Comparison of ENCODE assay signal across 9 mouse cellular contexts in genomic region chr7:4478021-4478795, GRCm38 (mm10). TPM values are rescaled to one million over a fixed set of nuclear protein-coding genes. Genes with fewer than 3 reads are reported as not detected.
DNase-seq lines count a peak whose midpoint lies in the region; ATAC-seq and TF ChIP-seq lines count a peak whose summit lies in the region.
"Had no signal": no experiment of that assay in that cellular context is flagged by ENCODE, and none has a peak within 500 bp of the region (broad histone marks: within the 10 kb centered on the region; RNA-seq: fewer than 3 reads in every experiment).

No protein-coding gene starts in this region.

- peaks cover 65% of the 10 kb centered on the region for H3K27me3 ChIP-seq in erythroblast, embryonic 14.5 days (ENCODE audit: control insufficient read depth)
- H3K27me3 ChIP-seq in embryonic facial prominence, embryonic 13.5 days: peaks cover 22% of the 10 kb centered on the region
- peaks cover 32% of the 10 kb centered on the region for H3K27me3 ChIP-seq in heart, embryonic 10.5 days (ENCODE audit: insufficient read depth, poor library complexity, severe bottlenecking)
- peaks cover 40% of the 10 kb centered on the region for H3K27me3 ChIP-seq in liver, embryonic 11.5 days (replicated peaks; ENCODE audit: control insufficient read depth, insufficient read depth, low read length)
- H3K27me3 ChIP-seq in myocyte (ENCODE audit: control insufficient read depth, insufficient read depth, insufficient read length): peaks cover 9% of the 10 kb centered on the region

- peaks cover 26% of the 10 kb centered on the region for H3K36me3 ChIP-seq in erythroblast, embryonic 14.5 days (ENCODE audit: control insufficient read depth)
- peaks cover 26% of the 10 kb centered on the region for H3K36me3 ChIP-seq in embryonic facial prominence, embryonic 13.5 days
- H3K36me3 ChIP-seq in heart, embryonic 10.5 days: peaks cover 25% of the 10 kb centered on the region
- H3K36me3 ChIP-seq in liver, embryonic 11.5 days (ENCODE audit: control insufficient read depth, insufficient read depth, low read length): peaks cover 16% of the 10 kb centered on the region
- H3K36me3 ChIP-seq in myocyte (ENCODE audit: control insufficient read depth, insufficient read depth): no peaks in the 10 kb centered on the region

- peak overlapping the region; percentile 33 for H3K4me3 ChIP-seq in erythroblast, embryonic 14.5 days (replicated peaks)
- peak overlapping the region; percentile 53 for H3K4me3 ChIP-seq in embryonic facial prominence, embryonic 13.5 days
- peak overlapping the region; percentile 74 for H3K4me3 ChIP-seq in heart, embryonic 10.5 days
- H3K4me3 ChIP-seq in liver, embryonic 11.5 days (ENCODE audit: low read depth, low read length): peak overlapping the region; percentile 39
- peak overlapping the region; percentile 20 for H3K4me3 ChIP-seq in myocyte

- peak overlapping the region; percentile 97 for H3K27ac ChIP-seq in embryonic facial prominence, embryonic 13.5 days
- peak overlapping the region; percentile 96 for H3K27ac ChIP-seq in heart, embryonic 10.5 days
- H3K27ac ChIP-seq in liver, embryonic 11.5 days (ENCODE audit: low read depth, low read length): peak overlapping the region; percentile 67
- H3K27ac ChIP-seq: macrophage had no signal

- H3K9me3 ChIP-seq in erythroblast, embryonic 14.5 days (ENCODE audit: control insufficient read depth, low read length): no peaks in the 10 kb centered on the region
- H3K9me3 ChIP-seq in embryonic facial prominence, embryonic 13.5 days: no peaks in the 10 kb centered on the region
- no peaks in the 10 kb centered on the region for H3K9me3 ChIP-seq in heart, embryonic 10.5 days
- H3K9me3 ChIP-seq in liver, embryonic 11.5 days (ENCODE audit: control insufficient read depth, low read length): no peaks in the 10 kb centered on the region

- peak overlapping the region; percentile 75 for H3K9ac ChIP-seq in embryonic facial prominence, embryonic 13.5 days
- no peak overlapping the region; the same call in 1 of the 2 replicates for H3K9ac ChIP-seq in liver, embryonic 11.5 days (ENCODE audit: low read depth, low read length)

- no peak overlapping the region for H3ac ChIP-seq in myocyte (ENCODE audit: control insufficient read depth, insufficient read length)

- no peak for ATAC-seq in erythroblast, adult 5-6 weeks (replicated peaks; ENCODE audit: low FRiP score, poor library complexity, severe bottlenecking)
- ATAC-seq in embryonic facial prominence, embryonic 13.5 days (ENCODE audit: insufficient number of reproducible peaks, insufficient read depth, low FRiP score, low TSS enrichment, low read depth): peak; percentile 95
- peak; percentile 78 for ATAC-seq in liver, embryonic 11.5 days (replicated peaks; ENCODE audit: low FRiP score)

- H3K79me2 ChIP-seq in myocyte (ENCODE audit: control insufficient read depth, insufficient read depth): no peaks in the 10 kb centered on the region

- peak; percentile 96 for DNase-seq in heart, embryonic 10.5 days (ENCODE audit: low spot score)
- peak; percentile 85 for DNase-seq in kidney, adult 9 months
- DNase-seq in liver, embryonic 11.5 days (ENCODE audit: low spot score): peak; percentile 69
- peak; percentile 53 for DNase-seq in urinary bladder, adult 2 months (ENCODE audit: low spot score)

- peak; percentile 48 for TF ChIP-seq POLR2A in myocyte (IDR thresholded peaks at IDR 0.05; ENCODE audit: insufficient read length, low read depth)

- H3K4me1 ChIP-seq in erythroblast, embryonic 14.5 days (ENCODE audit: control insufficient read depth): no peaks in the 10 kb centered on the region; the same call in 1 of the 2 replicates
- H3K4me1 ChIP-seq in embryonic facial prominence, embryonic 13.5 days: peaks cover 23% of the 10 kb centered on the region
- H3K4me1 ChIP-seq in heart, embryonic 10.5 days: peaks cover 28% of the 10 kb centered on the region
- no peaks in the 10 kb centered on the region; the same call in 1 of the 2 replicates for H3K4me1 ChIP-seq in liver, embryonic 11.5 days (replicated peaks; ENCODE audit: control insufficient read depth, insufficient read depth, low read length)

- peak overlapping the region; percentile 79 for H3K4me2 ChIP-seq in embryonic facial prominence, embryonic 13.5 days
- peak overlapping the region; percentile 61 for H3K4me2 ChIP-seq in liver, embryonic 11.5 days
- H3K4me2 ChIP-seq in myocyte (ENCODE audit: low read depth): peak overlapping the region; percentile 93

- under 1% methylated on average over 39 of the region's 39 CpGs for WGBS in embryonic facial prominence, embryonic 13.5 days
- under 1% methylated on average over 39 of the region's 39 CpGs for WGBS in heart, embryonic 10.5 days
- WGBS in liver, embryonic 11.5 days: under 1% methylated on average over 39 of the region's 39 CpGs

TF ChIP-seq in myocyte, 11 proteins besides CTCF, POLR2A, EP300 and RAD21:
- TF ChIP-seq SRF (IDR thresholded peaks at IDR 0.05; ENCODE audit: control insufficient read depth, insufficient read length, low read depth) (peak; percentile 64), POLR2AphosphoS2 (IDR thresholded peaks at IDR 0.05; ENCODE audit: insufficient read length, low read depth) (peak; percentile 61), REST (IDR thresholded peaks at IDR 0.05; ENCODE audit: insufficient read depth, insufficient read length) (no peak)

RNA-seq across cellular contexts. Expression of gene Eps8l1, which starts 17.7 kb away (rescaled TPM):
- polyA plus RNA-seq in erythroblast, embryonic 14.5 days (2012): not detected in 2 replicates
- 17.1 and 19.4 TPM in 2 replicates for total RNA-seq in erythroblast, adult 5-6 weeks (2015; ENCODE audit: low replicate concordance)
- 36.6 and 47.0 TPM in 2 replicates for total RNA-seq in erythroblast, adult 5-6 weeks (2017; ENCODE audit: low replicate concordance)
- polyA plus RNA-seq in embryonic facial prominence, embryonic 13.5 days (2015; fragmentation: Nextera tagmentation; extraction: Ambion mirVana): 6.6 and 9.4 TPM in 2 replicates
- 1.7 and 4.6 TPM in 2 replicates for polyA plus RNA-seq in heart, embryonic 10.5 days (2016; fragmentation: Nextera tagmentation; extraction: Ambion mirVana)
- 2.0 and 2.6 TPM in 2 replicates for polyA plus RNA-seq in liver, embryonic 11.5 days (2014; fragmentation: Nextera tagmentation; extraction: Ambion mirVana)
- polyA plus RNA-seq in myocyte (2012; fragmentation: generic; extraction: Trizol): 0.12 TPM
- 19.2 and 21.2 TPM in 2 replicates for polyA plus RNA-seq in urinary bladder, adult 2 months (2012; rRNA removed)

RNA-seq across cellular contexts. Expression of gene Ppp1r12c, which starts 23.3 kb away (rescaled TPM):
- 10.8 and 16.5 TPM in 2 replicates for polyA plus RNA-seq in erythroblast, embryonic 14.5 days (2012)
- 37.2 and 45.3 TPM in 2 replicates for total RNA-seq in erythroblast, adult 5-6 weeks (2015; ENCODE audit: low replicate concordance)
- total RNA-seq in erythroblast, adult 5-6 weeks (2017; ENCODE audit: low replicate concordance): 41.3 and 52.0 TPM in 2 replicates
- polyA plus RNA-seq in embryonic facial prominence, embryonic 13.5 days (2015; fragmentation: Nextera tagmentation; extraction: Ambion mirVana): 45.9 and 48.2 TPM in 2 replicates
- polyA plus RNA-seq in heart, embryonic 10.5 days (2016; fragmentation: Nextera tagmentation; extraction: Ambion mirVana): 30.9 and 46.0 TPM in 2 replicates
- 46.2 and 48.0 TPM in 2 replicates for polyA plus RNA-seq in liver, embryonic 11.5 days (2014; fragmentation: Nextera tagmentation; extraction: Ambion mirVana)
- 39.0 TPM for polyA plus RNA-seq in myocyte (2012; fragmentation: generic; extraction: Trizol)
- polyA plus RNA-seq in urinary bladder, adult 2 months (2012; rRNA removed): 72.0 and 159 TPM in 2 replicates

RNA-seq across cellular contexts. Expression of gene Rdh13, which starts 32.8 kb away (rescaled TPM):
- 0.02 TPM in 1 of 2 replicates, not detected in the other for polyA plus RNA-seq in erythroblast, embryonic 14.5 days (2012)
- total RNA-seq in erythroblast, adult 5-6 weeks (2015; ENCODE audit: low replicate concordance): 0.77 and 3.6 TPM in 2 replicates
- total RNA-seq in erythroblast, adult 5-6 weeks (2017; ENCODE audit: low replicate concordance): 2.6 and 3.5 TPM in 2 replicates
- polyA plus RNA-seq in embryonic facial prominence, embryonic 13.5 days (2015; fragmentation: Nextera tagmentation; extraction: Ambion mirVana): 28.6 and 30.2 TPM in 2 replicates
- 32.9 and 37.0 TPM in 2 replicates for polyA plus RNA-seq in heart, embryonic 10.5 days (2016; fragmentation: Nextera tagmentation; extraction: Ambion mirVana)
- 17.4 and 18.2 TPM in 2 replicates for polyA plus RNA-seq in liver, embryonic 11.5 days (2014; fragmentation: Nextera tagmentation; extraction: Ambion mirVana)
- 16.4 TPM for polyA plus RNA-seq in myocyte (2012; fragmentation: generic; extraction: Trizol)
- polyA plus RNA-seq in urinary bladder, adult 2 months (2012; rRNA removed): 22.3 and 24.7 TPM in 2 replicates

RNA-seq across cellular contexts. Expression of gene Tnnt1, which starts 38.0 kb away (rescaled TPM):
- 0.28 TPM in 1 of 2 replicates, not detected in the other for polyA plus RNA-seq in erythroblast, embryonic 14.5 days (2012)
- 1.3 TPM in 1 of 2 replicates, not detected in the other for total RNA-seq in erythroblast, adult 5-6 weeks (2015; ENCODE audit: low replicate concordance)
- total RNA-seq in erythroblast, adult 5-6 weeks (2017; ENCODE audit: low replicate concordance): 3.8 and 7.2 TPM in 2 replicates
- polyA plus RNA-seq in embryonic facial prominence, embryonic 13.5 days (2015; fragmentation: Nextera tagmentation; extraction: Ambion mirVana): 57.6 and 63.3 TPM in 2 replicates
- polyA plus RNA-seq in heart, embryonic 10.5 days (2016; fragmentation: Nextera tagmentation; extraction: Ambion mirVana): 97.0 and 167 TPM in 2 replicates
- polyA plus RNA-seq in liver, embryonic 11.5 days (2014; fragmentation: Nextera tagmentation; extraction: Ambion mirVana): 25.1 and 27.7 TPM in 2 replicates
- polyA plus RNA-seq in myocyte (2012; fragmentation: generic; extraction: Trizol): 1,403 TPM
- polyA plus RNA-seq in urinary bladder, adult 2 months (2012; rRNA removed): 7.5 and 8.8 TPM in 2 replicates

RNA-seq across cellular contexts. Expression of gene Tnni3, which starts 45.8 kb away (rescaled TPM):
- not detected in 2 replicates for polyA plus RNA-seq in erythroblast, embryonic 14.5 days (2012)
- total RNA-seq in erythroblast, adult 5-6 weeks (2015; ENCODE audit: low replicate concordance): not detected in 2 replicates
- not detected in 2 replicates for total RNA-seq in erythroblast, adult 5-6 weeks (2017; ENCODE audit: low replicate concordance)
- polyA plus RNA-seq in embryonic facial prominence, embryonic 13.5 days (2015; fragmentation: Nextera tagmentation; extraction: Ambion mirVana): 4.7 and 11.8 TPM in 2 replicates
- 960 and 1,463 TPM in 2 replicates for polyA plus RNA-seq in heart, embryonic 10.5 days (2016; fragmentation: Nextera tagmentation; extraction: Ambion mirVana)
- 8.9 and 17.0 TPM in 2 replicates for polyA plus RNA-seq in liver, embryonic 11.5 days (2014; fragmentation: Nextera tagmentation; extraction: Ambion mirVana)
- polyA plus RNA-seq in myocyte (2012; fragmentation: generic; extraction: Trizol): 13.3 TPM
- 5.1 and 5.5 TPM in 2 replicates for polyA plus RNA-seq in urinary bladder, adult 2 months (2012; rRNA removed)

Comparison
In these comparisons a context has a peak if more than half of its experiments do, and no peak if none do; other contexts are left out.
1. H3K4me3 ChIP-seq: peak in every context shown above with its lines; median percentile 74 in heart, embryonic 10.5 days; 53 in embryonic facial prominence, embryonic 13.5 days; 39 in liver, embryonic 11.5 days; 33 in erythroblast, embryonic 14.5 days; 20 in myocyte.
2. RNA of gene Rdh13, which starts 32.8 kb away (polyA plus RNA-seq): 32.9 to 37.0 TPM in heart, embryonic 10.5 days, 28.6 to 30.2 TPM in embryonic facial prominence, embryonic 13.5 days, 22.3 to 24.7 TPM in urinary bladder, adult 2 months, 17.4 to 18.2 TPM in liver, embryonic 11.5 days and 16.4 TPM in myocyte (single experiment); 0.02 TPM in erythroblast, embryonic 14.5 days; every median in the first group is over 10 times any median in the second.
3. Peak in every context shown above with its lines, with median percentiles within 50 percentile points of each other: H3K27ac ChIP-seq, H3K4me2 ChIP-seq and DNase-seq.